Mouse (Mus musculus) heart, postnatal 36 days (tissue): ENCODE results near the gene Xpr1. TPM values are rescaled to one million over a fixed set of nuclear protein-coding genes. Genes with fewer than 3 reads are reported as not detected.

Experiments used
- DNase-seq, 2 experiments: peaks; one replicate each; pipeline ENCODE4 v3.0.0; 2021 to 2022
- intact Hi-C: fragments of 180-260 bp; cut with DNase I; formaldehyde crosslinking; loops from one replicate; pipeline ENCODE4 v1.15.1; 2025
- microRNA-seq, 2 experiments: library from miRNA; unstranded; fragments of <30 nt; microRNA quantifications; one replicate each; pipeline ENCODE4 v1.2.0; 2021; ENCODE audit warnings: borderline number of aligned reads in 2 of 2
- total RNA-seq, 2 experiments: library from RNA; stranded (reverse); gene quantifications; 2 replicates each; pipeline ENCODE4 v1.2.3; 2021

The Xpr1 gene
- total RNA-seq, 2 experiments from 2014 or later = 31.2 to 32.2 TPM

DNA sequence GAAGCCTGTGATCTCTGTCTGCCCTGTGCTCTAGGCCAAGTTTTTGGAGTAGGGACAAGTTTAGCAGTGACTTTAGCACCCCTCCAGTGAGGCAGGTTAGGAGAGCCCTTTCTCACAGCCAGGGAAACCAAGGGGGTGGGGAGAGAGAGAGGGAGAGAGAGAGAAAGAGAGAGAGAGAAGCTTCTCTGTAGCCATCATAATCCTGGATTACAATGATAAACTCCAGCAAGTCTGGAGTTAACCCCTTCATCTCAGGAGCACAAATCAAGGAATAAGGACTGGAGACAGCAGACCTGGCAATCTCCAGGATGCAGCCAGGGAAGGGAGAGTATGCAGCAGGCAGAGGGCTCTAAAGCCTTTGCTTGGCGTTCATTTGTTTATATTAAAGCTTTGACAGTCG lies 181.6 kb downstream of the Xpr1 start:
- intact Hi-C loops = no loop called here
- DNase-seq = no peak

DNA sequence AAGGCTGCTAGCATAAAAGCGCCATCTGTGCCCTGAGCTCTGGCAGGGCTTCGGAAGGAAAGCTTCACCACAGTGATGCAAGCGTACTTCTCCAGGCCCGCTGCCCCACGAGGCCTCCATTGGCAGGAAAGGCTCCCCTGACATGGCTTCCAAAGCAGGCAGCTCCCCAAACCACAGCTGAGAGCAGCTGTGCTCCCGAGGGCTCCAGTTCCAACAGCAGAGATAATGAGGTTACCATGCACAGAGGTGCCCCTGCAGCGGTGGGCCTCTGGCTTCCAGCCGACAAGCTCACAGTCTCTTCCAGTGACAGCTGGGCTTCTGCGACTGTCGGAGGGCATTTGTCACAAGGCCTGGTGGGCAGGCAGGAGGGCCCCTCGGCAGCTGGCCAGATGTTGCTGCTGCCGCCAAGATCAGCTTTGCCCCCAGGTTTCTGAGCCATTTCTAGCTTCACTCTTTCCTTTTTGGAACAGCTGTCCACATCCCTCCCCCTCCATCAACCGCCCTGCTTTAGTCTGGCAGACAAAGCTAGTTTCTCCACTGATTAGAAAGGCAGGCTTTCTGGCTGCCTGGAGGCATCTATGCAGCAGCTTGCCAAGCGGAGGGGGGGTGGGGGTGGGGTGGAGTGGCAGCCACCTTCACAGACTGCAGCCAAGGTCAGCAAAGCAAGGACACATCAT lies 183.1 kb downstream of the Xpr1 start:
- intact Hi-C loops = no loop called here
- peak; percentile 73 to 86 for DNase-seq

GRCm38 (mm10) chr1:155233378-155233777 lies 183.8 kb downstream of the Xpr1 start:
- DNase-seq = no peak
- intact Hi-C loops = no loop called here

GRCm38 (mm10) chr1:155232786-155233185 lies 184.4 kb downstream of the Xpr1 start:
- no peak for DNase-seq
- intact Hi-C loops = no loop called here

DNA sequence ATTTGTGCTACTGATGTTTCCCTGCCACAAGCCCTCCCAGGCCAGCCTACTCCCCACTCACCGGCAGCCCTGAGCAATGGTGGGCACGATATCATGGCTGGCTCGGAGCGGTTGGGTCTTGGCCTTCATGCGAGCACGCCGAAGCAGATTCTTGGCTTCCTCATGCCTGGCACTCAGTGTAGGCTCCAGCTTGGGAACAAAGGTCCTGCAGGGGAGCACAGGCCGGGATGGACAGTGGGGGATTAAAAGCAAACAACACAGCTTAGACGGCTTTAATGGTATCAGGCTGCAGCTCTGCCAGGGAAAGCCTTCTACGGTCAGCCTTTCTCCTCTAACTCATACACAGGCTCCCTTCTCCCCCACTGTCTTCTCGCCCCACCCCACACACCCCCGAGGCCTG lies 184.8 kb downstream of the Xpr1 start:
- intact Hi-C loops = no loop called here
- no peak for DNase-seq

GRCm38 (mm10) chr1:155229464-155230411 lies 187.5 kb downstream of the Xpr1 start:
- peak; percentile 61 to 64 for DNase-seq
- intact Hi-C loops = loop anchor here (10.0 kb wide), 1 partner anchor 445 kb away; no protein-coding TSS in a partner anchor

Small RNAs within 50 kb of the gene (microRNA-seq; reads per million reads assigned to microRNA genes)
- 0 reads per million in 2 experiments for gene Gm22569

Other genes starting within 250 kb of the Xpr1 start
- 10 to 100 TPM; 32.0 to 34.3 TPM for gene BC034090, start 173.0 kb downstream of the Xpr1 start, total RNA-seq
- gene Acbd6, start 140.7 kb upstream of the Xpr1 start, total RNA-seq = 10 to 100 TPM; 59.0 to 66.0 TPM